8 mouse cellular contexts compared by ENCODE assay signal in the genomic region with DNA sequence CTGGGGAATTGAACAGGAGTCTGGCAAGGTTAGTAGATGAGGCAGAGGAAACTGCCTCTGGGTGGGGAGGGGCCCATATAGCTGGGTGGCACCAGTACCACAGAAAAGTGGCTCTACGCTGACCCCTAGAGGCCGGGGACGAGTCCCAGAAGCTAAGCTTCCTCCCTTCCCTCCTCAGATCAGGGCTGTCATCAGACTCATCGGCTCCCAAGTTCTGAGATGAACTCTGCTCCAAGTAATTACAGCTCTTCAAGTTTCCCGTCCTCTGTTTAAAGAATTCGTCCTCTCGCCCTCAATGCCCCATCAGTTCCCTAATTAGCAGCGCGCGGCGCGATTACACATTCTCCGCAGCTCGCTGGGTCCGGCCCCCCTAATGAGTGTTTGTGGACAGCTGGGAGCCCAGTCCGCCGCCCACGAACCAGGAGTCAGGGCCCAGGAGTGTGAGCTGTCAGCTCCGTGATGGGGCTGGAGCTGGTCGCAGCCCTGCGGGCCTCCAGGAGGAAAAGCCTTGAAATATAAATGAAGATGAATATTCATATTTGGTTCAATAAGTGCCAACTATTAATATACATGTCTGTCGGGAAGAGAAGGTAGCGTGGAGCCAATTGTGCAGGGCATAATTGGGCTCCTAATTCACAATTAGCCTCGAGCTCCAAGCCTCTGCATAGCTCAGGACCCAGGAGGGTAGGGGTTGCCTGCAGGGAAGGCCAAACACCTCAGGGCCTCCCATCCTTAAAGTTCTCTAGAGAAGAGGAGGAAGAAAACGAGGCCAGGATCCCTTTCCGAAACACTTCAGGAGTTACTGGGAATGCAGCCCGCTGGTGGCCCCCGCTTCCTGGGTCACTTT.
A peak's percentile ranks its signal among the peaks of the same experiment; 100 is the strongest.
DNase-seq lines count a peak whose midpoint lies in the region; ATAC-seq and TF ChIP-seq lines count a peak whose summit lies in the region.

No protein-coding gene starts in this region.

- no peaks in the 10 kb centered on the region for H3K27me3 ChIP-seq in embryonic facial prominence, embryonic 15.5 days
- peaks cover 29% of the 10 kb centered on the region for H3K27me3 ChIP-seq in heart, postnatal 0 days (ENCODE audit: control insufficient read depth, insufficient read depth, low read length)

- H3K4me1 ChIP-seq in embryonic facial prominence, embryonic 15.5 days: no peaks in the 10 kb centered on the region; the same call in 1 of the 2 replicates
- H3K4me1 ChIP-seq in heart, postnatal 0 days (ENCODE audit: control insufficient read depth, insufficient read depth): no peaks in the 10 kb centered on the region
- no peaks in the 10 kb centered on the region for H3K4me1 ChIP-seq in lung, adult 2 months (ENCODE audit: control insufficient read depth, insufficient read depth, low read length)

- peak; percentile 19 for DNase-seq in 416B (ENCODE audit: low read depth)
- peak; percentile 26 to 34 for DNase-seq in adrenal gland, postnatal 4 days (ENCODE audit: low spot score in 2 of 2)
- DNase-seq in heart, postnatal 0 days (ENCODE audit: low spot score): no peak
- DNase-seq in kidney, postnatal 36 days: peak; percentile 51 to 85
- DNase-seq in lung, adult 2 months: peak; percentile 22
- peak; percentile 9 for DNase-seq in ovary, postnatal 10 days (ENCODE audit: low spot score)
- DNase-seq in thymus, adult 18-20 months: peak; percentile 23 to 27

- no peak overlapping the region for H3K9ac ChIP-seq in embryonic facial prominence, embryonic 15.5 days
- no peak overlapping the region for H3K9ac ChIP-seq in heart, postnatal 0 days (replicated peaks; ENCODE audit: low read depth, low read length)

- H3K9me3 ChIP-seq in embryonic facial prominence, embryonic 15.5 days (replicated peaks): no peaks in the 10 kb centered on the region
- no peaks in the 10 kb centered on the region for H3K9me3 ChIP-seq in heart, postnatal 0 days (replicated peaks; ENCODE audit: control insufficient read depth, low read length)

- 21% methylated on average over 28 of the region's 28 CpGs for WGBS in embryonic facial prominence, embryonic 15.5 days
- 28% methylated on average over 28 of the region's 28 CpGs for WGBS in heart, postnatal 0 days
- WGBS in lung, adult 2 months: 26% methylated on average over 28 of the region's 28 CpGs

- no peaks in the 10 kb centered on the region for H3K36me3 ChIP-seq in embryonic facial prominence, embryonic 15.5 days
- H3K36me3 ChIP-seq in heart, postnatal 0 days (replicated peaks; ENCODE audit: control insufficient read depth, insufficient read depth, low read length): no peaks in the 10 kb centered on the region

- peak overlapping the region; percentile 36 for H3K4me2 ChIP-seq in embryonic facial prominence, embryonic 15.5 days (replicated peaks)
- H3K4me2 ChIP-seq in heart, postnatal 0 days (ENCODE audit: low read depth, low read length): peak overlapping the region; percentile 37

- peak; percentile 39 for TF ChIP-seq CTCF in heart, postnatal 0 days (IDR thresholded peaks at IDR 0.05; ENCODE audit: low read depth)
- TF ChIP-seq CTCF in lung, adult 2 months (IDR thresholded peaks at IDR 0.05; ENCODE audit: insufficient read depth, low read length): peak; percentile 63

- no peak for TF ChIP-seq POLR2A in lung, adult 2 months (IDR thresholded peaks at IDR 0.05; ENCODE audit: borderline replicate concordance, extremely low read depth, low read depth, low read length)

- H3K27ac ChIP-seq in embryonic facial prominence, embryonic 15.5 days (replicated peaks): no peak overlapping the region
- H3K27ac ChIP-seq in heart, postnatal 0 days (ENCODE audit: low read depth): no peak overlapping the region

- TF ChIP-seq EP300 in heart, postnatal 0 days (IDR thresholded peaks at IDR 0.05; ENCODE audit: low read depth): no peak

- no peak for ATAC-seq in embryonic facial prominence, embryonic 15.5 days (ENCODE audit: insufficient number of reproducible peaks, low FRiP score, low TSS enrichment, low read depth)
- ATAC-seq in heart, postnatal 0 days (ENCODE audit: insufficient read depth, low read depth): 0 out of 2 replicates have a peak, but pooled peaks have one; percentile 44

- H3K4me3 ChIP-seq in embryonic facial prominence, embryonic 15.5 days (replicated peaks): peak overlapping the region; percentile 18
- H3K4me3 ChIP-seq in heart, postnatal 0 days (ENCODE audit: low read depth, low read length): peak overlapping the region; percentile 15; the same call in 1 of the 2 replicates
- H3K4me3 ChIP-seq in lung, adult 2 months (replicated peaks; ENCODE audit: extremely low read depth, low read depth, low read length): no peak overlapping the region
